Mouse (Mus musculus): ENCODE data around the gene Foxf2.
A peak's percentile ranks its signal among the peaks of the same experiment; 100 is the strongest.

Gene Foxf2

DNA sequence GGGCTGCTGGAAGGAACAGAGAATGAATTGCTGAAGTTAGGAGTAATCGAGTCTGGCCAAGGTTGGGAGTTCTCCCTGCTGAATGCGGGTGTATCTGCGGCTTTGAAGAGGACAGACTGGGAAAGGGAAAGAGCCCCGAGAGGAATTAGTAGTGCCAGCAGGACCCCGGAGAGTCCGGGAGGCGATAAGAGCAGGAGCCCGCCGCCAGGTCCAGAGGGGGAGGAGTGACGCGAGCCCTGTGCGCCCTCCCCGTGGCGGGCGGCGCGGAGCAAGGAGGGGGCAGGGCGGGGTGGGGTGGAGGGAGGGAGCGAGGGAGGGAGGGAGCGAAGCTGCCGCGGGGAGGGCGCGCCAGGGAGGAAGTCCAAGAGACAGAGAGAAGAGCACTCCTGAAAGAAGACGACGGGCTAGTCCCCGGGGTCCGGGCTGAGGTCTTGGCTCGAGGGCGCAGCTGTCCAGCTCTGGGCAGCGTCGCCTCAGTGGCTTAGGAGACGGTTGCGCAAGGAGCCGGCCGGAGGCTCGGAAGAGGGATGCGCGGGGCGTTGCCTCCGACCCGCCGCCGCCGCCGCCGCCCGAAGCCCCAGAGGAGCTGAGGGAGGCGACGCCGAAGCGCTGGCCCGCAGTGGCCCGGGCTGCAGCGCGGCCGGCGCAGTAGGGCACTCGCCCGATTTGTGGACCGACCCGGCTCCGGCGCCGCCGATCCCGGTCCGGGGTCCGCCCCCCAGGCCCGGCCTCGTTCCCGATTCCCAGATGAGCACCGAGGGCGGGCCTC is at the start of gene Foxf2:
Foxf2 (plus strand) TSS at position 484 of the 769 bp plus-strand sequence.
- DNase-seq = no peak

DNA sequence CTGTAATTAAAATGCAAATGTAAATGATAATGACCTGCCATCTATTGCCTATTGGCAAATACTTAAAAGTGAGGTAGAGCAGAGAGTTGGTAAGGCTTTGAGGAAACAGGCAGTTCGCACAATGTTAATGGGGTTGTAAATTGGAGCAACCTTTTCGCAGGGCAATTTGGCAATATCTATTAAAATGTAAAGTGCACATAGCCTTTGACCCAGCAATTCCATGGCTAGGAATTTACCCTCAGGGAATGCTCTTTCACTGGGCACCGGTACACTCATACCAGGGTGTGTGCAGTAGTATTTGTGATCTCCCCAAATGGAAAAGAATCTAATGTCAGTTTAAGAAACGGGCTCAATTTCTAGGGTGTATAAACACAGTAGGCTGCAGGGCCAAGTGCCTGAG is 48.9 kb upstream of the Foxf2 start:
- no peak for DNase-seq

GRCm38 (mm10) chr13:31577576-31577975 is 48.0 kb upstream of the Foxf2 start:
- DNase-seq = no peak

- peak; percentile 79 for DNase-seq
Observed at GRCm38 (mm10) chr13:31578389-31578788, 47.2 kb upstream of the Foxf2 start.

DNA sequence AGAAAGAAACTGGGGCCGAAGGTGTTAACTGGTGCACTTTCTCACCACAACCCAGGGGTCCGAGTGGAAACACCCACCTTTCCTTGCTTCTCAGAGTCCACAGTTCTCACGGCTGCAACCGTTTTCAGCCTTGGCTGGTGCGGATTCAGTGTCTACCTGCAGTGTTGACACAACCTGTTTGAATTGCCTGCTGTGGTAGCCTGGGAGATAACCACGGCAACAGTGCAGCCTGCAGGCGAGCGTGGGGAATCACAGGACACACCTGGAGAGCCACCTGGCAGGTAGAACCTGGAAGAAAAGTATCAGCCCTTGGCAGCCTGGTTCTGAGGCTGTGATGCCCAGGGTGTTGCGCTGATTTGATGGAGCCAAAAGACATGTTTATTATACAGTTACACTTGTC is 45.8 kb upstream of the Foxf2 start:
- peak; percentile 63 for DNase-seq

DNA sequence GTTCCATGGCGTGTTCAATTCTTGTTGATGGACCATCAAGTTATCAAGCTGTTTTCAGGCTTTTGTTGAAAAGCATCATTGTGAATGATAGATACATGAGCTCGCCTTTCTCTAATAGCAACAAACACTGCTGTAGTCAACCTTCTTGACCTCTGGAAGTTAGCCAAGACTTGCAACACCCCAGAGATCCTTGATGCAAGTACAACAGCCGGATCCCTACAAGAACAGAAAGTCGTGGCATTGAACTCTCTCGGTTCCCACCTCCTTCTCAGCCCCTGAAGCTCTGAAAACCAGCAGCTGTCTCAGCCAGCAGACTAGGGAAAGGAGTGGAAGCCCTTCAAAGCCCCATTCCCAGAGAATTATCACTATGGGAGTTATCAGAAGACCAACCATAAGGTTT is 38.3 kb upstream of the Foxf2 start:
- no peak for DNase-seq

GRCm38 (mm10) chr13:31599576-31599975 is 26.0 kb upstream of the Foxf2 start:
- no peak for DNase-seq

- DNase-seq = no peak
Observed at GRCm38 (mm10) chr13:31603964-31604363, 21.7 kb upstream of the Foxf2 start.

DNA sequence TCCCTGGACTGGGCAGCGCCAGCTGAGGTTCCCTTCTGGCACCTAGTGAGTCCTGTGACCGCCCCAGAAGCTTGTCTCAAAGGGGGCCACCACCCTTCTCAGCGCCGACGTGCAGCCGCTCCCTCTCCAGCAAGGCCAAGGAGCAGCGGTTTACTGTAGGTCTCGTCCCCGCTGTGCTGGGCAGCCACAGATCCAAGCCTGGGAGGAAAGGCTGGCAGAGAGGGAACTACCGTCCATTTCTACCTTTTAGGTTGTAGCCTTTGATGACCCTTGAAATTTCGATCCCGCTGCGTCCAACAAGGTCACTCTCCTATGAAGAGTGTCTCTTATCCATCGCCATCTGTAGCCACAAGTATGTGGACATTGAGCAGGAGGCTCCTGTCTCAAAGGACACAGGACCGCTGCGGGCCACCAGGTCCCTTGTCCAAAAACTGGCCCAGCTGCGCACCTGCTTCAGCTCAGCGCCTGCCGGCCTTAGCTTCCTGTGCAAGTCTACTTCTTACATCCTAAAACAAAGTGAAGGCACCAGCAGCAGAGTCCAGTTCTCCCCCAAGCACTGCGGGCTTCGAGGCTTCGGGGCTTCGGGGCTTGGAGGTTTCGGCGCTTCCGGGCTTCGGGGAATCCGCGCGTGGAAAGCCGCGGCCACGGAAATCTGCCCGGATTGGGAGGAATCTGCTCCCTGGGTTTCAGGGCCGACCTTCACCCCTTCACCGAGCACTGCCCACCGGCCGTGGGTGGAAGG is 10.7 kb upstream of the Foxf2 start:
- no peak for DNase-seq

DNA sequence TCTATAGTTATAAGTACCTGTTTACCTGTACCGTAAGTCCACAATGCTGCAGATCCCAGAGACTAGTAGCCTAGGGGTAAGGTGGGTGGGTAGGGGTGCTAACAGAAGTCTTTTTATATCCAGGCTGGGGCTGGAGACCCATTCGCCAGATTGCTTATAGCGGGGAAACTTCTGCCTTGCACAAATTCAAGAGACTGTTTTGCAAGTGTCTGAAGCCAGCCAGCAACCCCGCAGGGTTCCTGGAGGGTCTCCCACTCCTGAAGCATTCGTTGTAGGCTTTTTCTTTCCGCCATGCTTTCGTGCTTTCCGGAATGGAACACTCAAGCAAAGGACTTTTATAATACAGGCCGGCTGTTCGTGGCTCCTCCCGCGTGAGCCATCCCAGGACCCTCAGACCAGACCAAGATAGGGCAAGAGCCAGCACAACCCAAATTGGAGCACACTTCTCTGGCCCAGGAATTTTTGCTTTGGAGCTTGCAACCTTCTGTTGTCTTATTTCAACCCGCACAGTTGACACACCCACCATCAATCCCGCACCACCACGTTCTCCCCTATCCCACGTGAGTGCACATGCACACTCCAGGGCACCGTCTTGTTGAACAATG is 10.0 kb upstream of the Foxf2 start:
- DNase-seq = no peak

GRCm38 (mm10) chr13:31618001-31618400 is 7.6 kb upstream of the Foxf2 start:
- no peak for DNase-seq

- peak; percentile 70 for DNase-seq
Observed at GRCm38 (mm10) chr13:31618416-31618815, 7.2 kb upstream of the Foxf2 start.

DNA sequence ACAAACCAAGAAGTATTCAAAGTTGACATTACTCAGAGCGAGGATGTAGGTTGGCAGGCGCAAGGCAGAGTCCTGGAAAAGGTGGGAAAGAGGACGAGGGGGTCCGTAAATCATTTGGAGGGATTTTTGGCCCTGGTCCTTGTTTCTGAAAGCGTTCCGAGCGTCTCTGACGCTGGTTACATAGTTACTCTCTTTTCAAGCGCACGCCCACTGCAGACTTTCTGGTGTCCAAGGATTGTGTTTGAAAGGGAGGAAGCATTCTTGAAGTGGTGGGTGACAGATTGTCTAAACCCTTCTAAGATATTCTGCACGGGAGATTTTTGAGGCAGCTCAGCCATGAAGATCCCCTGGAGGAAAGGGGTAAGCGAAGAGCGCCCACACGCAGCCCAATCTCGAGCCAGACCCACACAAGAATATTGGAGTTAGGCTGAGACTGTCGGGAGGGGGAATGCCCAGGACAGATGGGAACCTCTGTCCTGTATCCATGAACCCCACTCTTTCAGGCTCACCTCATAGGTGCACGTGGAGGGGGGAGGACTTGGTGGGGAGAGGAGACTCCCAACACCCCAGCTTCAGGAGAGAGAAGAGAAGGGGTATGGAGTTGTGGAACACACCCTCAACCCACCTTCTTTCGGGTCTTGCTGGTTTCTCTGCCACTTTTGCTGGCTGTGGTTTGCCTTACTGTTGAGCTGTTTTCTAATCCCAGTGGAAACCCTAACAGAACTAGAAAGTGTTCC is 6.5 kb upstream of the Foxf2 start:
- no peak for DNase-seq

- no peak for DNase-seq
Observed at GRCm38 (mm10) chr13:31619826-31620498, 5.7 kb upstream of the Foxf2 start.

GRCm38 (mm10) chr13:31620499-31620847 is 5.1 kb upstream of the Foxf2 start:
- DNase-seq = no peak

DNA sequence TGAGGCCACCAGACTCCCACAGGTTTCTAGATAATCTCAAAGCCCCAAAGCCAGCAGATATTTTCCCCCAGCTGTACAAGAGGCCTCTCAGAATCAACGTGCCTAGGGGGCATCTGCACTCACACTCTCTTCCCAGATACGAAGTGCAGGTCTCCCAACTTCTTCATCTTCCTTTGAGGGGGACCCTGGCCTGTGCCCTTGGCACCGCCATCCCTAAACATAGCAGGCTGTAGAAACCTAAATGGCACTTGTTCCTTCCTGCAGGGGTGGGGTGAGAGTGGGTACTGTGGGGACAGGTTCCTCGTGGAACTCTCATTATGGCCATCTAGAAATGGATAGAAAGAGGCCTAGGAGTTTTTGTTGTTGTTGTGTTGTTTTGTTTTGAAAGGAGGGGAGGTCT is 4.7 kb upstream of the Foxf2 start:
- DNase-seq = no peak

DNA sequence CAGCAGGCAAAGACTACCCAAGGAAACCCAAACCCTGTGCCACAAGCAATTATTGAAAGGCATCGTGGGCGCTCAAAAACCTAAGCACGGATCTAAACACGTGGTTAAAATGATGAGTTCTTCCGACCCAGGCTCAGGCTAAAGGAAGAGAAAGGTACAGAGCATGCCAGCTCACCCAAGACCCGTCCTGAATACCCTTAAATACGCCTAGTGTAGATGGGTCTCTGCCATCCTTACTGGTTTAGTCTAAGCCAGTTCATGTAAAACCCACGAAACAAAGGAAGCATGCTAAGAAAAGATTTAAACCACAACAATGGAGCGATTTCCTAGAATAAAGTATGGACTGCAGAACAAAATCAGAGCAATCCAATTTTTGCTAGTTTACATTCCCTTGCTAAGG is 3.9 kb upstream of the Foxf2 start:
- no peak for DNase-seq

GRCm38 (mm10) chr13:31622371-31622770 is 3.2 kb upstream of the Foxf2 start:
- DNase-seq = no peak

DNA sequence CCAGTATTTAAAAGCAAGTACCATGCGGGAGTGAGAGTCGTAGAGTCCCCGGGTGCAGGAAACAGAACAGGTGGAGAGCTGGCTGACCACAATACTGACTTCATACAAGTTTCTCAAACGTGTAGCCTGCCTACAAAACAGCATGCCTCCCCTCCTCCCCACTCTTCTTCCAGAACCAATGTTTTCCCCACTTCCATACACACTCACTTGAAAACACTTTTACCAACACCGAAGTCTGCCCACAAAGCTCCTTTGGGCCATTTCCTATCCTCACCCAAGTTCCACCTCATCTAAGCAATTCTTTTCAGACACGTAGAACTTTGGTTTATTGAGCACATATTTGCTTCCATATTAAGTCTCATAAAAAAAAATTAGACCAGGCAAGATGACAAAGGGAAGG is 2.3 kb upstream of the Foxf2 start:
- DNase-seq = no peak

DNA sequence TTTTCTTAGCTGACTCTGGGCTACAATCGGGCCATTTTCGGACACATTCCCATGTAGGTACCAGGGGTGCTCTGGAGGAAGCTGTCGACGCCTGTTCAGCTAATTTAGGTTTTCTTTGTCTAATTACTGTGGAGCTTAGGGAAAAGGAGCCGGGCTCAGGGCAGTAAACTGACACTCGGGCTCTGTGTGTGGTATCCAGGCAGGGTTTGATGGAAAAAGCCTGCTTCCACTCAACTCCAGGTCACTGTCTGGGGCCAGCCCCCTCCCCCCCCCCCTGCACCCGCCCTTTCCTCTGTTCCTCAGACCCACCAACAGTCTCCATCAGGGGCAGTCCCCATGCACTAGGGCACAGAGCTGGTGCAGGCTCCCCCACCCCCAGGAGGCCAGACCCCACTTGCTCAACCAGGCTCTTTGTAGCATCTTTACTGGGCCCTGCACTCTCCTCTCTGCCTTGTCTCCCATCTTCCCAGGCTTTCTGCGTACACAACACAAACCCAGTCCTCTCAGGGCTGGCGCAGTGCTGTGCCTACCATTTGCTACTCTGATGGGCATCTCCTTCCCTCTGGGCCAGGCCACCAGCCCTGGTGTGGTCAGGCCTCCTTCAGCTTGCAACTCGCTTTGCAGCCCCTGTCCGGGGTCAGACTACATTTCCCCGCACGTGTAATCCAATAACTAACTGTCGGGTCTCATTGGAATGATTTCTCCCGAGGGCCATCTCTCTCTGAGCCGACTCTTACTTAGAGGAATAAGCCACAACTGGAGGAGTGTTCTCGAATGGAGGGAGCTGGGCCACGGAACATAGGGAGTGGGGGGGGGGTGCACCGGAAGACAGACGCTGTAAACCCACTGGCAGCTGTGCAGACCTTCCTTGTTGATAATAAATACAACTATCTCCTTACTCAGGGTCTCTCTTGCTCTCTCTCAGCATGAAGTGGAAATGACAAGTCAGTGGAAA is 1.4 kb upstream of the Foxf2 start:
- no peak for DNase-seq

GRCm38 (mm10) chr13:31624966-31625332 is 667 bp upstream of the Foxf2 start:
- no peak for DNase-seq

All from kidney, postnatal 14 days (tissue).